Mouse (Mus musculus): ENCODE results near the gene Prdm16. TPM values are rescaled to one million over a fixed set of nuclear protein-coding genes. Genes with fewer than 3 reads are reported as not detected.

Gene Prdm16
- total RNA-seq, 2 experiments from 2014 or later, result 9.8 to 13.5 TPM

DNA sequence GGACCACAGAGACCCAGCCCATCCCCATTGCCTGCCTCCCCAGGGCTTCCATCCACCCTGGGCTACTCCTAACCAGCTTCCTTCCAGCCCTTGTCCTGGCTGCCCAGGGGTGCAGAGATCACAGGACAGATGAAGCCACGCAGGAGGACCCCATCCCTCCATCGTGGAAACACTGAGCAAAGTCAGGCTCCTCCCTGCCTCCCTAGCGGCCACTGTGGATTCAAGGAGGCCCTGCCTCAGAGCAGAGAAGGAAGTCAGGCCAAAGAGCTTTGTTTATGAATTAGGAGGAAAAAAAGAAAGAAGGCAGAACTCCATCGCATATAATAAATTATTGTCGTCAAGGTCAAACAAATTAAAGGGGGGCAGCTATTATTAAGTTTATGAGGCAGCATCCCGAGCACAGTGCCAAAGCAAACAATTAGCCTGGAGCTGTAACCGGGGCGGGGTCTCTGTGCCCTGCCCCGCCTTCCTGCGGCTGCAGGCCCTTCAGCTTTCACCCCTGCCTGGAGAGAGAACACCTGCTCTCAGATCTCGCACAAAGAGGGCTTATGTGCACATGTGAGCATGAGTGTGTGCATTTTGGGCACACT, 288.4 kb downstream of the Prdm16 start:
- DNase-seq (ENCODE audit: low spot score in 2 of 2), result no peak

DNA sequence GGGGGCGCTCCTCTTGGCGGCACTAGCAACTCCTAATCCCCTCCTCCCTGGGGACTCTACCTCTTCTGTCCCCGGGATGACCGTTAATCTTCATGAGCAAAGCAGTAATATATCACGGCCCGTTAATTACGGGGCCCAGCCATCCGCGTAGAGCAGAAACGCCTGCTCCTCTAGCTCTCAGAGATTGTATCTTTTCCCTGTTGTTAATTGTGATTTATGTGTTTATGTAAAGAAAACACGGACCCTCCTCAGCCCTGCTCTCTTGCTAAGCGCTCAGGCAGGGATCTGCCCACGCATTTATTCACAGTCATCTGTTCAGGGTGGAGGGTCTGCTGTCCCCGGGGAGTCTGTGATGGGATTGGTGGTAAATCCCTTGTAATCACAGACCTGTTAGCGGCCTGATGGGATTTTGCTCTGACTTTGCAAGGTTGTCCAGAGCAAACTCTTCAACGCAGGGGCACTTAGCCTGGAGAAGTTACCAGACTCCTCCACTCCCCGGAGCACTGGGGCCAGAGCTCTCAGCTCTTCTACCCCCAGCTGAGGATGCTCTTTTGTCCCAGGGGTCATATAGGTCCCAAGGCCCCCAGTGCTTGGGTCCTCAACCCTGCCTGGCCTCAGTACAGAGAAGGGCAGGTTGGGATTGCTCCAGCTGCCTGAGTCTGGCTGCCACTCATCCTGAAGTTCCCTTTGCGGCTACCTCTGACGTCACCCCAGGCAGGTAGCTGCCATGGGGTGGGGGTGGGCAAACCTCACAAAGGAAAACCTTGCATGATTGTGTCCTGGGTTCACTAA, 289.7 kb downstream of the Prdm16 start:
- no peak for DNase-seq (ENCODE audit: low spot score in 2 of 2)

DNA sequence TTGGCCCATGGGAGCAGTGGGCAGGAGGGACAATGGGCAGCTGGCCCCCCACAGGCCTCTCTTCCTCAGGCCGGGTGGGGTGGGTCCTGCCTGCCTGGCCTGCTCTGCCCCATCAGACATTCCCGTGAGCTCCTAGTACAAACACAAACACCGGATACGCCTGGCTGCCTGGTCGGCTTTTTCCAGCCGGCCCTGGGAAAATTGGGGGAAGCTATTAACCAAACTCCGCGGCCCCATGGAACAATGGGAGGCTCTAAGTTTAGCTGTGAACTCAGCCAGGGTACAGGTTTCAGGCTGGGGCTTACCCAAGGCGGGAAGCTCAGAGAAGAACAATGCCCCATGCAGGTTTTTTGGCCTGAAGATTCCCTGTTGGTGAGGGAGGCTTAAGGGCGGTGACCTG, 300.0 kb downstream of the Prdm16 start:
- peak; percentile 21 to 27 for DNase-seq (ENCODE audit: low spot score in 2 of 2)

DNA sequence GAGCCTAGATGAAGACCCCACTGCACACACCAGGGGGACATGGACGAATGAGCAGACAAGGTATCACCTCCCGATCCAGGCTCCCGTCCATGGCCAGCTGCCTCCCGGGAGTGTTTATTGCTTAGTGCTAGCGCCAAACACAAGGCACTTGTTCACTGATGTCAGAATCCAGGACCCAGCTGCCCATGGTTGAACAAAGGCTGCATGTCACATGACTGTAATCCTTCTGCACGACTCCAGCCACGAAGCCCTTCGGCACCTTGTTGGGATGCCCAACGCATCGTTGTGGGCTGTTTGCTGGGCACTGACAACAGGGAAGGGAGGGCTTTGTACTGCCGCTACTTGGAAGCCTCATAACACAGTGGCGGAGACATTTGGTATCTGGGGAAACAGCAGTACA, 300.9 kb downstream of the Prdm16 start, which contains the start of gene B230104I21Rik:
TSS of gene B230104I21Rik (plus strand) at position 367 of the 400 bp plus-strand sequence.
- peak; percentile 69 to 74 for DNase-seq (ENCODE audit: low spot score in 2 of 2)

DNA sequence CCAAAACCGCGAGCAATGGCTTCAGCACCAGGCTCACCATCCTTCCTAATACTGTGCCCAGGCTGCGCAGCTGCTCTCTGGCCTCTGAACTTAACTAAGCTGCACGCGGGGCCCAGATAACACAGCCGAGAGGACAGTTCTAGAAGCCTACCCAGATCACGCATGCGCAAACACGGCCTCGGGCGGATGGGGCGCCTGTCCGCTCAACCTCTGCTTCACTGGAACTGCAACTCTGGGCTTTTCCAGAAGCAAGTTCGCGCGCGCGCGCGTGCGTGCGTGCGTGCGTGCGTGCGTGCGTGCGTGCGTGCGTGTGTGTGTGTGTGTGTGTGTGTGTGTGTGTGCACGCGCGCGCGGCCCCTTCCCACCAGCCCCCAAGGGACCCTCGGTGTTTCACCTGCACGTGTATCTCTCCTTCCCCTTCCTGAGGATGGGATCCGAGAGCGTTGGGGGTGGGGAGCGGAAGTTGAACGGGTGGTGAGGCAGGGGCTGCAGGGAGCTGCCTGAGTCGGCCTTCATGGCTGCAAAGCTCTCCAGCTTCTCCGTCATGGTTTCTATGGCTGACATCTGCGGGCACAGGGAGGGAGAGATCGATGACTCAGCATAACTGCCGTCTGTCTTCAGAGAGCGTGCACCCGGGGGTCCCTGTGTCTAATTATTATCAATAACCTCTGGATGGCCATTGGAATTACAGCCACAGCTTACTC, 301.8 kb downstream of the Prdm16 start:
- peak; percentile 25 to 30 for DNase-seq (ENCODE audit: low spot score in 2 of 2)

DNA sequence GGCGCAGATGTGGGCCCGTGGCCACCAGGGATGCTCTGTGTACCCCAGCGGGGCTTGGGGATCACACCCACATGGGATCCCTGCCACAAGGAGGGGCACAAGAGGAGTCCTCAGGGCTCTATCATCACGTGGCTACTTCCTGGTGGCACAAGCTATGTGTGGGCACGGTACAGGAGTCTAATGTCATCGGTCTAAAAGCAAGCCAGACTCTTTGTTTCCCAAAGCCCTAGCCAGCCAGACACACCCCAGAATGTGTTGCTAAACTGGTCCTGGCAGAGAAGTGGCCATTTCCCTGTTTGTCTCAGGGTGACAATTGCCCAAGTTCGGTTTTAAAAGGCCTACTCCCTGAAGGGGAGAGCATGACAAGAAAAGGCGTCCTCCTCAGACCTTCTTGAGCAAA, 303.4 kb downstream of the Prdm16 start:
- no peak for DNase-seq (ENCODE audit: low spot score in 2 of 2)

DNA sequence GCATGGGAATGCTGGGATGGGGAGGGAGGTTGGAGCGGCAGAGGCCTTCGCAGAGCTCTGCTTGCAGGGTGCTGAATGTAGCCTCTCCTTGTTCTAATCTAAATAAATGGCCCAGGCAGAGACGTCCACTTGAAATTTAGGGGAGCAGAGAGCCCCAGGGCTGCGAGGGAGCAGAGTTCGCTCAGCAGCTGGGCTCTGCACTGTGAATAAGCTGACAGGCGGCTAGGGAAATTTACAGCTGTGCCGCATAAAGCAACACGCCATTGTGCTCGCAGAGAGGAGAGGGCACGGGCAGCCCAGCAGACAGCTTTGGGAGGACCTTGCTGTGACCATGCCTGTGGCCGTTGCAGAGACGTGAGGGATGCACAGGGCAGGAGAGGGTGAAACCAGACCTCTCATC, 305.4 kb downstream of the Prdm16 start:
- DNase-seq (ENCODE audit: low spot score in 2 of 2), result no peak

DNA sequence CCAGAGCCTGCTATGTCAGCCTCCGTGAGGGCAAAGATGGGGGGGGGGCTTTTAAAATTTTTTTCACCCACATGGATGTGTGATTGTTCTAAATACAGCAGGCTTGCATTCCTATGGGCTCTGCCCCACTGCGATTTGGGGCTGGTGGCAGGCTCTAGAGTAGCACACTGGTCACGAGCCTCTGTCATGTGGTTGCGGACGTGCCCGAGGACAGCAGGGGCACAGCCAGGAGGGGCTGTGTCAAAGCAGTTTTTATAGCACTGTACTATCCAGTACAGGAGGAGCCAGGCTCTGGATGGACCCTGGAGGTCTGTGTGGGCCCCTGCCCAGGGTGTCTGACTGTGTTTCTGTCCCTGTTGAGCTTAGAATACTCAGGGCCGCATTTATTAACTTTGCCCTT, 306.7 kb downstream of the Prdm16 start:
- DNase-seq (ENCODE audit: low spot score in 2 of 2), result no peak

DNA sequence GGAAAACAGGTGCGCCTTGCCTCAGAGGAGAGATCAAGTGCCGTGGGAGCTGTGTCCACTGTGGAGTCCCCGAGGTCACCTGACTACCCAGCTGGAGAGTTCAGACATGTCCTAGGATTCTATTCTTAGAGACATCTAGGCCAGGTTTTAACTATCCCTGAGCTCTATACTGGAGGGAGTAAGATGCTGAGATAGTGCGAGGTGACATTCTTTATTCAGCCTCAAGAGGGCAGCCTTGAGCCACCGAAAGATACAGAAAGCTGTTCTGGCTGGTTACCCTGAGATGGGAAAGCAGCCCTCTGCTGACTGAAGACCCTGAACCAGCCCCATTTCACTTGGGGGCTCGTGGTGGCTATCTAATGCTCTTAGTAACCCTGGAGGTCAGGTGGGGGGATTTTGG, 307.8 kb downstream of the Prdm16 start:
- peak; percentile 88 for DNase-seq (ENCODE audit: low spot score in 2 of 2)

DNA sequence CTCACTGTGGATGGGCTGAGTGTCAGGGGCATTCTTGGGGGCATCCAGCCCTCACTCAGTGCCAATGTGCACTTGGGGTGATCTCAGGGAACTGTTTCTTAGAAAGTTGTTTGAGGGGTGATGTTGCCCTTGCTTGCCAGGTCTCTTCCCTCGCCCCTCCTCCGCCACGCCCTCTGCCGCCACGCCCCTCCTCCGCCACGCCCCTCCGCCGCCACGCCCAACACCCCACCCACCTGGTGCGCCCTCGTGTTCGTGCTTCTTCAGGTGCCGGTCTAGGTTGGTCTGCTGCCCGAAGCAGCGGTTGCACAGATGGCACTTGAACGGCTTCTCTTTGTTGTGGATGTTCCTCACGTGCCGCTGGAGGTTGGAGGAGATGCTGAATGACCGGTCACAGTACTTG, 308.2 kb downstream of the Prdm16 start:
- DNase-seq (ENCODE audit: low spot score in 2 of 2), result no peak

DNA sequence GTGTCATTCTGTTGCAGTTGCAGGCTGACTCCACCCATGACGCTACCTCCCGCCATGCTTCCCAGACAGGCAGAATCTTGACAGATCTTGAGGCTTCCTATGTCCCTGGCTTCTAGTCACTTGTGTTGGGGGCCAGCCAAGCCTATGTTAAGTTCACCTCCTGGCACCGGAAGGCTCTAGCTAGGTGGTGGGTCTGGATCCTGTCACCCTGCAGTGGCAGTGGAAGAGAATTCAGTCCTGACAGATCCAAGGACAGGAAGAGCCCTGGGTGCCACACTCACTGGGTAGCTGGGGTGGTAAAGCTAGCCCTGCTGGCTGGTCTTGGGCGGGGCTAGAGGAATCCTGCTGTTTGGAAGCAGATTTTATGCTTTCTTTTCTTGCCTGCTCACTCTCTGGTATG, 311.3 kb downstream of the Prdm16 start:
- DNase-seq (ENCODE audit: low spot score in 2 of 2), result no peak

DNA sequence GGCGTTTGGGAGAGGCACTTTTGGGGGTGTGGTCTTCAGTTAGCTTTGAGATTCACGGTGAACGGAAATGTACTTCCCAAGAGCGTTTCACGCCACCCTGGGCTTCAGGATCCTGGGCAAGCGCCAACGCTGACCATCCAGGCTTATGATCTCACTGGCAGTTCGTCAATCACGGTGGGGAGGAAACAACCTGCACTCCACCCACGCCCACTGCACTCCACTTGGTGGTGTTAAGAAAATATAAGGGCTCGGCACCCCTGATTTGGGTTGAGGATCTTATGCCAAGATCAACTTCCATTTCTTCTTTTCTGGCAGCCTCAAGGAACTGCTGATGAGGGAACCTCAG, 323.1 kb downstream of the Prdm16 start:
- peak in 1 of 2 experiments; percentile 34 for DNase-seq (ENCODE audit: low spot score in 2 of 2)

DNA sequence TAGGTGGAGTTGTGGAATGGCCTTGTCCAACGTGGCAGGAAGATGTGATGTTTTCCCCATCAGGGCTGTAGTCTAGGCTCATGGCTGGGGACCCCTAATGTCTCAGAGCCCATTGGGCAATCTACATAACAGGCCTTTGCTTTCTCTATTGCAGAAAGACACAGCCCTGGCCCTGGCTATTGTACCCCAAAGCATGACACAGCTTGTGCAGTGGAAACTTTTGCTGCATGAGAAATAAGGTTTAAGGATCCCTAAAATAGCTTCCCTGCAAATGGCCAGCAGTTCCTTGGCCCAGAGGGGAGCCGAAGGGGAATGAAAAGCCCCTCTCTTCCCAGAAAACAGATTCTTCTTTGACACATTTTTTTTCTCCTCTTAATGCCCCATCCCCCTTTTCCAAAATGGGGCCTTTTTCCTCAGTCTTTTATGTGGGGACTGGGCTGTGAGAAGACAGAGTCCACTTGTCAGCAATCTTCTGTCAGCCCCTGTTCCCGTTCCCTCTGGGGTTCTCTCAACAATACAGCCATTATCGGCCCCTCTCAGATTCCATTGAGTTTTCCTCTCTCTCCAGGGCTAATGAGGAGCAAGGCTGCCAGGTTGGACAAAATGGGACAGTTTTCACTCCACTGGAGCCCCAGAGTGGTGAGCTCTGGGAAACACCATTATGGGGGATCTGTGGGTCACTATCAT, 323.6 kb downstream of the Prdm16 start:
- peak; percentile 46 to 62 for DNase-seq (ENCODE audit: low spot score in 2 of 2)

DNA sequence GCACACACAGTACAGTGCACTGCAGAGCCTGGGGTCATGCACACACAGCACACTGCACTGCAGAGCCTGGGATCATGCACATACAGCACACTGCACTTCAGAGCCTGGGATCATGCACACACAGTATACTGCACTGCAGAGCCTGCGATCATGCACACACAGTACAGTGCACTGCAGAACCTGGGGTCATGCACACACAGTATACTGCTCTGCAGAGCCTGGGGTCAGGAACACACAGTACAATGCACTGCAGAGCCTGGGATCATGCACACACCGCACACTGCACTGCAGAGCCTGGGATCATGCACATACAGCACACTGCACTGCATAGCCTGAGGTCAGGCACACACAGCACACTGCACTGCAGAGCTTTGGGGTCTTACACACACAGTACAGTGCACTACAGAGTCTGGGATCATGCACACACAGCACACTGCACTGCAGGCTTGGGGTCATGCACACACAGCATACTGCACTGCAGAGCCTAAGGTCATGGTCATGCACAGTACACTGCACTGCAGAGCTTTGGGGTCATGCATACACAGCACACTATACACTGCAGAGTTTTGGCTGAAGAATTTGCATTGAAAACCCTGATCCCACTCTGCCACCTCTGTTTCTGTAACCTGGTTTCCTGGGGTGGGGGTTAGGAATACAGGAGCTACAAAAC, 324.4 kb downstream of the Prdm16 start:
- DNase-seq (ENCODE audit: low spot score in 2 of 2), result no peak

DNA sequence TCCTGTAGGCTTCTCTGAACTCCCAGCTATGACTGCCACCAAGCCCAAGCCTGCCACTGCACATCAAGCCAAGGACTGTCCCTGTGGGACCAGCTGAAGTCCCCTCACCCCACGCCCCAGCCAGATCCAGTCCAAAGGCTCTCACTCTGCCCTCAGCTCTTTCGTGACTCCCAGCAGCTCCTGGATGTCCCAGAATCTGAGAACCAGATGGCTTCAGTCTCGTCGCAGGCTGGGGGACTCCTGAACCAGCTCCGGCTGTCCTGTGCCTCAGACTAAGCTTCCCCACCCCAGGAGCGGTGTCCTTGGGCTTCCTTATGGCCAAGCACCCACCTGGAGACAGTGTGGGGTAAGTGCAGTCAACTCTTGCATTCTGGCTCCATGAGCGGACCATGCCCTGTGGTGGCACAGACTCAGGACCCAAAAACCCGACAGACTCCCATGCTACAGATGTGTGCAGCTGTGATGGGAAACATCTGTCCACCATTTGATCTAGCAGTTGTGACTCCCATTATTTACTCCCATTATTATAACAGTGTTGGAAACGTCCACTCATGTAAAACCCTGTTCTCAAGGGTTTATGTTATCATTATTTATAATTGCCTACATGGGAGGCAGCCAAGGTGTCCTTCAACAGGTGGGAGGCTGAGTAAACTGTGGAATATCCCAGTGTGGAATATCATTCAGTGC, 326.0 kb downstream of the Prdm16 start:
- DNase-seq (ENCODE audit: low spot score in 2 of 2), result no peak

DNA sequence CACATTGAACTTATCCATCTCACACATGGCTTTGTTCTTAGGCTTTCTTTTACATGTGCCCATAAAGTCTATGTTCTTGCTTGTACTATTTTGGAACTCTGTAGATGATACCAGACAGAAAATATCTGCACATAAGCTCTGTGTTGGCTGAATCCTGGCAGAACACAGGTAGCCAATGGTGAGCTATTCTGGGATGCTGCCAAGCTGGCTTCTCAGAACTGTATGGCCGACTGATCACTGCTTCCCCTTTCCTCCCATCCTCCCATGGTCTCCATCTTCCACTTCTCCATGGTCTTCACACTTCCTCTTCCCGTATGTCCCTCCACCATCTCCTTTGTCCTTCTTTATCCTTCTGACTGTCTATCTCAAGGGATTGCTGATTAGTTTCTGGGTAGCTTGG, 327.5 kb downstream of the Prdm16 start:
- DNase-seq (ENCODE audit: low spot score in 2 of 2), result no peak

DNA sequence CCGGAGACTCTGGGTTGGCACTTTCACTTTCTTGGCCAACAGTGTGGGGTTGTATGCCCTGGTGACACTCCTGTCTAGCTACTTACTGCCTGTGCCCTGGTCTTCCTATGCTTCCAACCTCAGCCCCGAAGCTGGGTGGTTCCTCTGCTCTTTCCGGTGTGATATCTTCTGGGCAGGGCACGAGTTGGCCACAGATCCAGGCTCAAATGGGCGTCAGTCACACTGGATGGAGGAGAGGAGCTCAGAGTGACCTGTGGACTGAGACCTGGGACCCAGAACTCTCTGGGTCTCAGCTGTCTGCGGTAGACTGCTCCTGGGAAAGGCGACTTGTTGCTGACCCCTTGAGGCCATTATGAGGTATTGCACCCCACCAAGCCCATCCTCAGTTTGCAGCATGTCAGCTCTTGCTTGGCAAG, 335.2 kb downstream of the Prdm16 start, which contains the start of gene Arhgef16:
TSS of gene Arhgef16 (minus strand) at position 211 of the 416 bp plus-strand sequence.
- DNase-seq (ENCODE audit: low spot score in 2 of 2), result peak; percentile 63 to 69

DNA sequence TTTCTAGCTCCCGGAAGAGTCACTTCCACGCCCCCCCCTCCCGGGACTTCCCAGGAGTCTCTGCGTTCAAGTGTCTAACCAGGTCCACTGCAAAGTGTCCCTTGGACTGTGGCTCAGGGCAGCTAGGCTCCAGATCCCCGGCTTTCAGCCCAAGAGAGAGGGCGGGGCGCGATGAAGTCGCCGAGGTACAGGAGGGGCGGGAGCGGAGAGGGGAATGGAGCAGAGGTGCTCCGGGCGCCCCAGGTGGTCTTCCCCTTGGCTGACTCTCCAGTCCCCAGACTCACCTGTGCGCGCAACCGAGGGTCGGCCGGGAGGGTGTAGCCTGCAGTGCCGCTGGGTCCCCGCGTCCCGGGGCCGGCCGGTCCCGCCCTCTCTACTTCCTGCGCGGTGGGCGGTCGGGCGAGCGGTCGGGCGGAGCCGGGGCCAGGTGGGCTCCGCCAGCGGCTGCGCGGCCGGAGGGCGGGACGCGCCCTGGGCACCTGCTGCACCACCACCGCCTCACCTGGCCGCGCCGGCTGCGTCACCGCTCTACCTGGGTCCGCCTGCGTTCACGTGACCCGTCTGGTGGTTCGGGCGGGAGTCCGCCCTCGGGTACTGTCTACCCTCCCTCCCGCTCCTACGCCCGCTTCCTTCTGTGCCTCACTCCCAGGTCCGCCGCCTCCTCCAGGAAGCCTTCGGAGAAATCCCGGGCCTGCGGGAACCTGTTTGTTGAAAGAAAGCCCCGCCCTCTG, 337.0 kb downstream of the Prdm16 start:
- no peak for DNase-seq (ENCODE audit: low spot score in 2 of 2)

DNA sequence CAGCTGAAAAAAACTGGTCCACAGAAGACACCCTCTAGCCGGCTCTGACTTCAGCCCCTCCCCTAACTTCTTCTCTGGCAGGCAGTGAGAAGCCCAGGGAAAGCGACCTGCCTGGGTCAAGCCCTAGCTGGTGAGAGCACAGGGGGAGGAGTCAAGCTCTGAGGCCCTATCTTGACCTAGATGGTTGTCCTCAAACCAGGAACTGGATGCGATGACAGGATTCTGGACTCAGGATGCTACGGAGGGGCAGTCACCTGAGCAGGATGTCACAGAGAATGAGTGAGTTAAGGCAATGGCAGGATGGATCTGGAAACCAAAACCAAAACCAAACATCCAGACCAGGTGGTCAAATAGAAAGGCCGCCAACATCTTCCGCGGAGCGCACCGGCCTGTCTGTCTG, 338.9 kb downstream of the Prdm16 start:
- DNase-seq (ENCODE audit: low spot score in 2 of 2), result no peak

DNA sequence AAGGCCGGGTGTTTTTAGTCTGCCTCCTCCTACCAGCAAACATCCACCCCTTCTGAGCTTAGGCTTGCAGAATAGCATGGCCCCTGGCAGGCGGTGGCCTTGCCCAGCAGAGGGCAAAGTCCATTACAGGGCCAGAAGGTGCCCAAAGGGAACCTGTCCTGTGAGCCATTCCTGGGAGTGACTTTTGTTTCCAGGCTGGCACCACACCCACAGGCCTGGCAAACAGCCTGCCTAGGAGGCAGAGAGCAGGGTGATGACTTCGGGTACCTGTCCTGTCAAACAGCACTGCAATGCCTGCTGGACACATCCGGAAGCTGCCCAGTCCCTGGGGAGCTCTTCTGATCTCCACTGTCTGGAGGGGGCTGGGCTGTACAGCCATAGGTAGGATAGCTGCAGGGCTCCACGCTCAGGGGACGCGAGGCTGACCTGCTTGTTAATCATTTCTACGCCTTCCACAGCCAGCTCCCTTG, 342.4 kb downstream of the Prdm16 start:
- DNase-seq (ENCODE audit: low spot score in 2 of 2), result no peak
